Mouse (Mus musculus) 416B (cell line): ENCODE data around the gene Mdfic.
A peak's percentile ranks its signal among the peaks of the same experiment; 100 is the strongest.
"Not testable (repeated sequence)": the region's sequence is repeated elsewhere in the genome, so short reads cannot be mapped to it uniquely, and the experiment has no call there.

ENCODE experiments used
- DNase-seq: peaks from one replicate; pipeline ENCODE4 v3.0.0; 2011; ENCODE audit warnings: low read depth

The Mdfic gene

GRCm38 (mm10) chr6:15720461-15720817 lies at the start of gene Mdfic:
Gene Mdfic, plus strand, starts transcription at chr6:15720661.
- no peak for DNase-seq

GRCm38 (mm10) chr6:15671364-15671763 lies 49.1 kb upstream of the Mdfic start:
- no peak for DNase-seq

- no peak for DNase-seq
These were observed 10.4 kb upstream of the Mdfic start for GRCm38 (mm10) chr6:15710080-15710479.

GRCm38 (mm10) chr6:15710706-15711105 lies 9.8 kb upstream of the Mdfic start:
- DNase-seq = no peak

GRCm38 (mm10) chr6:15712860-15713385 lies 7.5 kb upstream of the Mdfic start:
- no peak for DNase-seq

GRCm38 (mm10) chr6:15714036-15714435 lies 6.4 kb upstream of the Mdfic start:
- not testable (repeated sequence) for DNase-seq

- DNase-seq = no peak
These were observed 5.2 kb upstream of the Mdfic start for GRCm38 (mm10) chr6:15714996-15715844.

GRCm38 (mm10) chr6:15719919-15720318 lies 542 bp upstream of the Mdfic start:
- DNase-seq = no peak

- DNase-seq = no peak
These were observed 606 bp downstream of the Mdfic start for GRCm38 (mm10) chr6:15720818-15721715.

- no peak for DNase-seq
These were observed 1.2 kb downstream of the Mdfic start for GRCm38 (mm10) chr6:15721716-15722031.

GRCm38 (mm10) chr6:15722631-15723030 lies 2.2 kb downstream of the Mdfic start:
- DNase-seq = not testable (repeated sequence)

GRCm38 (mm10) chr6:15724304-15724703 lies 3.8 kb downstream of the Mdfic start:
- DNase-seq = no peak

GRCm38 (mm10) chr6:15726422-15726821 lies 6.0 kb downstream of the Mdfic start:
- DNase-seq = peak; percentile 4

- DNase-seq = no peak
These were observed 7.4 kb downstream of the Mdfic start for GRCm38 (mm10) chr6:15727681-15728410.

- DNase-seq = no peak
These were observed 8.6 kb downstream of the Mdfic start for GRCm38 (mm10) chr6:15728844-15729577.

- DNase-seq = no peak
These were observed 9.8 kb downstream of the Mdfic start for GRCm38 (mm10) chr6:15730258-15730657.

GRCm38 (mm10) chr6:15730666-15731065 lies 10.2 kb downstream of the Mdfic start:
- DNase-seq = no peak

GRCm38 (mm10) chr6:15731452-15731851 lies 11.0 kb downstream of the Mdfic start:
- no peak for DNase-seq

- no peak for DNase-seq
These were observed 17.0 kb downstream of the Mdfic start for GRCm38 (mm10) chr6:15737312-15737911.

GRCm38 (mm10) chr6:15738331-15738943 lies 18.0 kb downstream of the Mdfic start:
- no peak for DNase-seq

GRCm38 (mm10) chr6:15739132-15739531 lies 18.7 kb downstream of the Mdfic start:
- DNase-seq = no peak
